Mouse (Mus musculus) gastrocnemius, adult 2 months (tissue): ENCODE results near the gene Mbtps1. TPM values are rescaled to one million over a fixed set of nuclear protein-coding genes. Genes with fewer than 3 reads are reported as not detected.

Experiments used
- DNase-seq: peaks from one replicate; pipeline ENCODE4 v3.0.0; 2022
- H3K27ac ChIP-seq: fragments of 200-600 bp; 2 replicates; pipeline ENCODE4 v1.8.1; 2022; ENCODE audit warnings: mild to moderate bottlenecking
- H3K4me3 ChIP-seq: fragments of 200-600 bp; 2 replicates; pipeline ENCODE4 v1.8.1; 2022; ENCODE audit warnings: mild to moderate bottlenecking, moderate library complexity
- CTCF ChIP-seq: fragments of 200-600 bp; IDR thresholded peaks from 2 replicates; pipeline ENCODE4 v1.8.1; 2022; ENCODE audit warnings: antibody characterized with exemption, mild to moderate bottlenecking, moderate library complexity
- intact Hi-C: fragments of 180-260 bp; cut with DNase I; formaldehyde crosslinking; loops from one replicate; pipeline ENCODE4 v1.15.1; 2025
- total RNA-seq, 2 experiments: library from RNA; stranded (reverse); gene quantifications; 2 replicates each; pipeline ENCODE4 v1.2.3; 2021

The Mbtps1 gene
- total RNA-seq, 2 experiments from 2014 or later, result 28.6 to 28.7 TPM

- intact Hi-C loops, result loop anchor here (10.0 kb wide), 1 partner anchor 119 kb away; no protein-coding TSS in a partner anchor
- no peak for TF ChIP-seq CTCF
- no peak overlapping the region for H3K27ac ChIP-seq
- H3K4me3 ChIP-seq, result no peak overlapping the region
- no peak for DNase-seq
Measured at GRCm38 (mm10) chr8:119555861-119556260, 2.7 kb downstream of the Mbtps1 start.

- no peak for TF ChIP-seq CTCF
- no peak overlapping the region for H3K27ac ChIP-seq
- DNase-seq, result no peak
- no peak overlapping the region for H3K4me3 ChIP-seq
- intact Hi-C loops, result loop anchor here (10.0 kb wide), 1 partner anchor 122 kb away; no protein-coding TSS in a partner anchor
Measured at GRCm38 (mm10) chr8:119552967-119553366, 5.6 kb downstream of the Mbtps1 start.

GRCm38 (mm10) chr8:119548560-119549113, 9.9 kb downstream of the Mbtps1 start:
- TF ChIP-seq CTCF, result no peak
- intact Hi-C loops, result no loop called here
- no peak overlapping the region for H3K27ac ChIP-seq
- DNase-seq, result no peak
- H3K4me3 ChIP-seq, result no peak overlapping the region

- no peak for TF ChIP-seq CTCF
- no peak for DNase-seq
- H3K27ac ChIP-seq, result no peak overlapping the region
- no peak overlapping the region for H3K4me3 ChIP-seq
- intact Hi-C loops, result no loop called here
Measured at GRCm38 (mm10) chr8:119547019-119547691, 11.4 kb downstream of the Mbtps1 start.

GRCm38 (mm10) chr8:119545791-119546190, 12.7 kb downstream of the Mbtps1 start:
- no peak for TF ChIP-seq CTCF
- DNase-seq, result no peak
- intact Hi-C loops, result no loop called here
- no peak overlapping the region for H3K4me3 ChIP-seq
- peak overlapping the region; percentile 24; the same call in 1 of the 2 replicates for H3K27ac ChIP-seq

GRCm38 (mm10) chr8:119545180-119545579, 13.4 kb downstream of the Mbtps1 start:
- Histone ChIP-seq H3K27ac (peak overlapping the region; percentile 24; the same call in 1 of the 2 replicates), H3K4me3 (no peak overlapping the region)
- no peak for TF ChIP-seq CTCF
- DNase-seq, result no peak
- intact Hi-C loops, result no loop called here

GRCm38 (mm10) chr8:119544606-119545005, 13.9 kb downstream of the Mbtps1 start:
- Histone ChIP-seq H3K27ac (no peak overlapping the region), H3K4me3 (no peak overlapping the region)
- intact Hi-C loops, result no loop called here
- DNase-seq, result no peak
- TF ChIP-seq CTCF, result no peak

GRCm38 (mm10) chr8:119531973-119532372, 26.6 kb downstream of the Mbtps1 start:
- H3K4me3 ChIP-seq, result no peak overlapping the region
- intact Hi-C loops, result no loop called here
- no peak for DNase-seq
- TF ChIP-seq CTCF, result no peak
- H3K27ac ChIP-seq, result no peak overlapping the region

GRCm38 (mm10) chr8:119531397-119531796, 27.1 kb downstream of the Mbtps1 start:
- no peak for DNase-seq
- intact Hi-C loops, result no loop called here
- H3K27ac ChIP-seq, result no peak overlapping the region
- no peak overlapping the region for H3K4me3 ChIP-seq
- TF ChIP-seq CTCF, result no peak

- TF ChIP-seq CTCF, result no peak
- intact Hi-C loops, result no loop called here
- Histone ChIP-seq H3K4me3 (no peak overlapping the region), H3K27ac (no peak overlapping the region)
- no peak for DNase-seq
Measured at GRCm38 (mm10) chr8:119530937-119531336, 27.6 kb downstream of the Mbtps1 start.

- peak; percentile 5 for DNase-seq
- H3K4me3 ChIP-seq, result no peak overlapping the region
- TF ChIP-seq CTCF, result no peak
- intact Hi-C loops, result no loop called here
- no peak overlapping the region for H3K27ac ChIP-seq
Measured at GRCm38 (mm10) chr8:119528762-119529161, 29.8 kb downstream of the Mbtps1 start.

- peak; percentile 16; the same call in 1 of the 2 replicates for TF ChIP-seq CTCF
- no peak for DNase-seq
- intact Hi-C loops, result no loop called here
- H3K4me3 ChIP-seq, result no peak overlapping the region
- no peak overlapping the region for H3K27ac ChIP-seq
Measured at GRCm38 (mm10) chr8:119520102-119520501, 38.4 kb downstream of the Mbtps1 start.

- no peak for TF ChIP-seq CTCF
- intact Hi-C loops, result no loop called here
- H3K27ac ChIP-seq, result no peak overlapping the region
- no peak for DNase-seq
- H3K4me3 ChIP-seq, result no peak overlapping the region
Measured at GRCm38 (mm10) chr8:119516674-119517073, 41.9 kb downstream of the Mbtps1 start.

GRCm38 (mm10) chr8:119515767-119516166, 42.8 kb downstream of the Mbtps1 start:
- no peak overlapping the region for H3K27ac ChIP-seq
- no peak for DNase-seq
- TF ChIP-seq CTCF, result no peak
- intact Hi-C loops, result no loop called here
- no peak overlapping the region for H3K4me3 ChIP-seq
